Mouse (Mus musculus): ENCODE measurements around the gene Tbc1d24. TPM values are rescaled to one million over a fixed set of nuclear protein-coding genes. Genes with fewer than 3 reads are reported as not detected.

Tbc1d24 gene
- total RNA-seq (2021) = 10 to 100 TPM; 11.7 to 12.3 TPM
- long read RNA-seq, experiment 1, partial matches to known transcripts = 0 of 3 reads
- long read RNA-seq, experiment 1, other reads (novel, unspliced or antisense) = 3 of 3 reads
- long read RNA-seq, experiment 2, full-length matches to known transcripts = 1 of 4 reads
- long read RNA-seq, experiment 2, partial matches to known transcripts = 0 of 4 reads
- long read RNA-seq, experiment 2, other reads (novel, unspliced or antisense) = 3 of 4 reads

DNA sequence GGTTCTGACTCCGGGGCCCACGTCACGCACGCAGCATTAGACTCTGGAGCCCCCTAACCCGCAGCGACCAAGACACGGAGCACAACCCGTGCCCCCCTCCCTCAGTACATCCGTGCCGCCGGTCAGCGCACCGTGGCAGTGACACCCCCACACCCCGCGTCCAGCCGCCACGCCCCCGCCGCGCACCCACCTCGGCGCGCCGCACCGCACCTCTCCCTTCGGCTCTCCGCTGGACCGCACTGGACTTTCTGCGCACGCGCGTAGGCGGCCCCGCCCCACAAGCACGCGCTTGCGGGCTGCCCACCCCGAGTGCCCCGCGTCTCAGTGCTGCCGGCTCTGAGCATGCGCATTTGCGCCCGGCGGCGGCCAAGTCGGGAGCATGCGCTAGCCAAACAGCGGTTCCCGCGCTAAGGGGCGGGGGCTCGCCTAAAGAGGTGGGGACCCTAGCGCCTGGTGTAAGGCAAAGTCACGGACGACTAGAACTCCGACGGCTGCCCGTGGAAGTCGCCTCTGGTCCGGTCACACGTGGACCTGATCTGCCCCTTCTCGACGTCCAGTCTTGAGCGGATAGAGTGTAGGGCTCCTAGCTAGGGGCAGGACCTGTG lies at the start of gene Tbc1d24:
Gene Tbc1d24 (minus strand): TSS at position 279 of the 605 bp plus-strand sequence.
- DNase-seq (ENCODE audit: low spot score in 2 of 2) = peak; percentile 86 to 92

GRCm38 (mm10) chr17:24252329-24252728 lies 47.0 kb upstream of the Tbc1d24 start:
- DNase-seq (ENCODE audit: low spot score in 2 of 2) = no peak

- peak; percentile 85 to 94 for DNase-seq (ENCODE audit: low spot score in 2 of 2)
These were observed 46.1 kb upstream of the Tbc1d24 start, which contains the start of gene Ccnf for GRCm38 (mm10) chr17:24251320-24252069. Gene Ccnf, minus strand, starts transcription at chr17:24251484.

DNA sequence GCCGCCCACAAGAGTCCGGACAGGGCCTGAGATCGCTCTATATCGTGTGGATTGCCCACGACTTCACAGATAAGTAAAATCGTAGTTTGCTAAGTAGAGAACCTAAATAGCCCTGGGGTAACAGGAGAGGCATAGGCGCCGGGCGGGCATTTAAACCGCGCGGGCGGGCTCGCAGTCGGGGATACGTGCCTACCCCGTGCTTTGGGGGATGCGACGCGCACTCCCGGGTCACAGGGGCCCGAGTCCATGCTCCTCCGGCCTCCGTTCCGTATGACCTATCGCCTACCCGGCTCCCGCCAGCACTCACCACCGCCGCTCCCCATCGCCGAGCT lies 45.6 kb upstream of the Tbc1d24 start:
- no peak for DNase-seq (ENCODE audit: low spot score in 2 of 2)

GRCm38 (mm10) chr17:24248641-24249040 lies 43.3 kb upstream of the Tbc1d24 start:
- no peak for DNase-seq (ENCODE audit: low spot score in 2 of 2)

DNA sequence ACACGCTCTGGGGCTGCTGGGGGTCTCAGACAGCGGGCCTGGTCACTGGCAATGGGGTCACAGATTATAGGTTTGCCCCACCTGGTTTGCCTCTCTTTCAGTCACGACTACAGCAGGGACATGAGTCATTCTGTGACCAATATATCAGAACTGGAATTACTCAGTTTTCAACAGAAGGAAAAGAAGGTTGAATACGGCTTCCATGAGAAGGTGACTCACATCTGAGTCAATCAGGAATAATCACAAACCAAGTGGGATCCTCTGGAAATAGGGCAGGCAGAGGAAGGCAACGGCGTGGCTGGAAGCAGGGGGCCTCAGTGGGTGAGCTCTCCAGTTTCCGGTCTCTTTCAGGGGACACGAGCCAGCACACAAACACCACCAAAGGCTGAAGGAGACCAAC lies 38.7 kb upstream of the Tbc1d24 start:
- DNase-seq (ENCODE audit: low spot score in 2 of 2) = no peak

GRCm38 (mm10) chr17:24243311-24243969 lies 38.1 kb upstream of the Tbc1d24 start:
- no peak for DNase-seq (ENCODE audit: low spot score in 2 of 2)

- no peak for DNase-seq (ENCODE audit: low spot score in 2 of 2)
These were observed 31.6 kb upstream of the Tbc1d24 start for GRCm38 (mm10) chr17:24236921-24237320.

- DNase-seq (ENCODE audit: low spot score in 2 of 2) = no peak
These were observed 31.1 kb upstream of the Tbc1d24 start for GRCm38 (mm10) chr17:24236479-24236878.

GRCm38 (mm10) chr17:24227941-24228340 lies 22.6 kb upstream of the Tbc1d24 start:
- DNase-seq (ENCODE audit: low spot score in 2 of 2) = no peak

- DNase-seq (ENCODE audit: low spot score in 2 of 2) = no peak
These were observed 21.4 kb upstream of the Tbc1d24 start for GRCm38 (mm10) chr17:24226721-24227120.

GRCm38 (mm10) chr17:24225851-24226250 lies 20.5 kb upstream of the Tbc1d24 start:
- DNase-seq (ENCODE audit: low spot score in 2 of 2) = no peak

- DNase-seq (ENCODE audit: low spot score in 2 of 2) = no peak
These were observed 19.4 kb upstream of the Tbc1d24 start for GRCm38 (mm10) chr17:24224741-24225140.

- no peak for DNase-seq (ENCODE audit: low spot score in 2 of 2)
These were observed 18.2 kb upstream of the Tbc1d24 start for GRCm38 (mm10) chr17:24223513-24223912.

DNA sequence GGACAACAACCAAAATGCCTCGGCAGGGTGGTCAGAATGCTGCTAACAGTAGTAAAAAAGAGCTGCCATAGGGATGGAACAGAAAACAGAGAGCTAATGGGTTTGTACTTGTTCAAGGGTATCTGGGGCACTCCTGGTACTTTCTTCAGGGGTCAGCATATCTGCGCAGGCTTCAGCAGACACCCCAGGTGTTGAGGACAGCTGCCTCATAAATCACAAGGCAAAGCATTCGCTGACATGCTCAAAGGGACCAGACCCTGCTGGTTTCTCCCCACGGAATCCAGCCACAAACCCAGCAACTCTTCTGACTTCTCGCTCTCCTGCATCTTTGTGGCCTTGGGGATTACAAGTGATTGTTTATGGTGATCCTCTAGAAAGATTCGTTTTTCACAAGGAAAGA lies 17.3 kb upstream of the Tbc1d24 start:
- no peak for DNase-seq (ENCODE audit: low spot score in 2 of 2)

- peak; percentile 72 to 89 for DNase-seq (ENCODE audit: low spot score in 2 of 2)
These were observed 15.4 kb upstream of the Tbc1d24 start, which contains the start of gene Tedc2 for GRCm38 (mm10) chr17:24220435-24221411. Gene Tedc2, minus strand, starts transcription at chr17:24220851.

DNA sequence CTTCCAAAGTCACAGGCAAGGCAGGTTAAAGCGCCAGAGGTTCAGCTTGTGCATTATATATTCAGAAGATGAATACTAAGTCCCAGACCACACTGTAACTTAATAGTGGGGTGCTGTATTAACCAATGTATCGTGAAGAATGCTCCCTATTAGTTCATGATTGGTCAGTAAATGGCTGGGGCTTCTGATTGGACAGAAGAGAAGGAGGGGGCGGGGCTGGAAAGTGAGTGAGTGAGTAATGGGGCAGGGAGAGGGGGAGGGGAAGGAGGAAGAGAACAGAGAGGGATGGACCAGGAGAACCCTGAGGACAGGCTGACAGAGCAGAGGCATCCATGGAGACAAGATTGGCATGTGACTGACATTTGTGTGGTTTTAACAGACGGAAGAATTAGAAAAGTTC lies 11.5 kb upstream of the Tbc1d24 start:
- DNase-seq (ENCODE audit: low spot score in 2 of 2) = no peak

GRCm38 (mm10) chr17:24213186-24213585 lies 7.8 kb upstream of the Tbc1d24 start:
- DNase-seq (ENCODE audit: low spot score in 2 of 2) = no peak

GRCm38 (mm10) chr17:24212441-24213018 lies 7.2 kb upstream of the Tbc1d24 start:
- DNase-seq (ENCODE audit: low spot score in 2 of 2) = no peak

All from gastrocnemius, postnatal 4 days (tissue).